Mouse (Mus musculus) G1E-ER4 (cell line): Measurements from ENCODE around the gene Gm21117. TPM values are rescaled to one million over a fixed set of nuclear protein-coding genes. Genes with fewer than 3 reads are reported as not detected.
"Not testable (repeated sequence)": the region's sequence is repeated elsewhere in the genome, so short reads cannot be mapped to it uniquely, and the experiment has no call there.

Experiments
- GATA1 ChIP-seq: IDR thresholded peaks from one replicate; pipeline ENCODE4 v1.8.0; 2012; ENCODE audit warnings: low read length, inconsistent platforms
- polyA plus RNA-seq: library from polyadenylated mRNA; stranded (reverse); fragments of >175 nt; gene quantifications from 2 replicates; pipeline ENCODE4 v1.2.3, GENCODE M21; 2012

The Gm21117 gene
- not detected in 2 replicates for polyA plus RNA-seq

GRCm38 (mm10) chrY:51124920-51125319 lies at the start of gene Gm21117:
Gm21117 (plus strand) TSS chrY:51125220.
- not testable (repeated sequence) for TF ChIP-seq GATA1
